Mouse (Mus musculus): ENCODE data around the gene Chst15.

The Chst15 gene

GRCm38 (mm10) chr7:132337268-132337917 is 20.4 kb upstream of the Chst15 start:
- in situ Hi-C loops (cut with MboI; ENCODE audit: unreplicated experiment in 2 of 2), result no loop called here

GRCm38 (mm10) chr7:132336781-132337180 is 19.8 kb upstream of the Chst15 start:
- in situ Hi-C loops (cut with MboI; ENCODE audit: unreplicated experiment in 2 of 2), result no loop called here

GRCm38 (mm10) chr7:132335367-132335766 is 18.3 kb upstream of the Chst15 start:
- in situ Hi-C loops (cut with MboI; ENCODE audit: unreplicated experiment in 2 of 2), result no loop called here

- in situ Hi-C loops (cut with MboI; ENCODE audit: unreplicated experiment in 2 of 2), result no loop called here
Observed at GRCm38 (mm10) chr7:132333078-132333477, 16.1 kb upstream of the Chst15 start.

GRCm38 (mm10) chr7:132332176-132332575 is 15.1 kb upstream of the Chst15 start:
- in situ Hi-C loops (cut with MboI; ENCODE audit: unreplicated experiment in 2 of 2), result no loop called here

- in situ Hi-C loops (cut with MboI; ENCODE audit: unreplicated experiment in 2 of 2), result no loop called here
Observed at GRCm38 (mm10) chr7:132330179-132330578, 13.2 kb upstream of the Chst15 start.

- in situ Hi-C loops (cut with MboI; ENCODE audit: unreplicated experiment in 2 of 2), result no loop called here
Observed at GRCm38 (mm10) chr7:132328648-132329047, 11.6 kb upstream of the Chst15 start.

- in situ Hi-C loops (cut with MboI; ENCODE audit: unreplicated experiment in 2 of 2), result no loop called here
Observed at GRCm38 (mm10) chr7:132325549-132326331, 8.7 kb upstream of the Chst15 start.

- in situ Hi-C loops (cut with MboI; ENCODE audit: unreplicated experiment in 2 of 2), result loop anchor here (5.0 kb wide), 2 partner anchors 34 to 79 kb away; no protein-coding TSS in a partner anchor
Observed at GRCm38 (mm10) chr7:132323430-132323829, 6.4 kb upstream of the Chst15 start.

- in situ Hi-C loops (cut with MboI; ENCODE audit: unreplicated experiment in 2 of 2), result loop anchor here (5.0 kb wide), 2 partner anchors 36 to 81 kb away; no protein-coding TSS in a partner anchor
Observed at GRCm38 (mm10) chr7:132321392-132321958, 4.4 kb upstream of the Chst15 start.

- in situ Hi-C loops (cut with MboI; ENCODE audit: unreplicated experiment in 2 of 2), result loop anchor here (5.0 kb wide), 3 partner anchors 86 to 156 kb away; no protein-coding TSS in a partner anchor
Observed at GRCm38 (mm10) chr7:132316101-132317035, 660 bp downstream of the Chst15 start.

- in situ Hi-C loops (cut with MboI; ENCODE audit: unreplicated experiment in 2 of 2), result loop anchor here (5.0 kb wide), 3 partner anchors 87 to 157 kb away; no protein-coding TSS in a partner anchor
Observed at GRCm38 (mm10) chr7:132315149-132316091, 1.6 kb downstream of the Chst15 start.

- in situ Hi-C loops (cut with MboI; ENCODE audit: unreplicated experiment in 2 of 2), result no loop called here
Observed at GRCm38 (mm10) chr7:132312396-132312795, 4.6 kb downstream of the Chst15 start.

- in situ Hi-C loops (cut with MboI; ENCODE audit: unreplicated experiment in 2 of 2), result loop anchor here in 1 of 2 experiments (5.0 kb wide), 1 partner anchor 81 kb away; no protein-coding TSS in a partner anchor
Observed at GRCm38 (mm10) chr7:132308537-132309191, 8.4 kb downstream of the Chst15 start.

- in situ Hi-C loops (cut with MboI; ENCODE audit: unreplicated experiment in 2 of 2), result loop anchor here in 1 of 2 experiments (5.0 kb wide), 1 partner anchor 80 kb away; no protein-coding TSS in a partner anchor
Observed at GRCm38 (mm10) chr7:132307722-132308271, 9.2 kb downstream of the Chst15 start.

- in situ Hi-C loops (cut with MboI; ENCODE audit: unreplicated experiment in 2 of 2), result loop anchor here in 1 of 2 experiments (5.0 kb wide), 1 partner anchor 80 kb away; no protein-coding TSS in a partner anchor
Observed at GRCm38 (mm10) chr7:132306671-132307412, 10.2 kb downstream of the Chst15 start.

Data from v-Abl transformed pro-B cells (cell line).